Mouse (Mus musculus) myocyte (in vitro differentiated cells): ENCODE measurements around the gene Ugt1a2. TPM values are rescaled to one million over a fixed set of nuclear protein-coding genes. Genes with fewer than 3 reads are reported as not detected.

Experiments used
- H3K27me3 ChIP-seq: one replicate; pipeline ENCODE4 v1.6.1; 2011; ENCODE audit not compliant: control insufficient read depth, insufficient read depth, insufficient read length
- H3K36me3 ChIP-seq: one replicate; pipeline ENCODE4 v1.6.1; 2011; ENCODE audit not compliant: control insufficient read depth, insufficient read depth
- H3K4me2 ChIP-seq: one replicate; pipeline ENCODE4 v1.6.1; 2011; ENCODE audit warnings: low read depth, control low read depth
- H3K4me3 ChIP-seq: one replicate; pipeline ENCODE4 v1.5.1; 2011; ENCODE audit warnings: mild to moderate bottlenecking, control low read depth, moderate library complexity
- H3K79me2 ChIP-seq: one replicate; pipeline ENCODE4 v1.6.1; 2011; ENCODE audit not compliant: control insufficient read depth, insufficient read depth
- H3ac ChIP-seq: one replicate; pipeline ENCODE4 v1.6.1; 2011; ENCODE audit not compliant: control insufficient read depth, insufficient read length
- CEBPB ChIP-seq: IDR thresholded peaks from 2 replicates; pipeline ENCODE4 v1.6.1; 2011; ENCODE audit warnings: mild to moderate bottlenecking, moderate library complexity; ENCODE audit not compliant: poor library complexity, insufficient read depth, severe bottlenecking
- E2F4 ChIP-seq: IDR thresholded peaks from one replicate; pipeline ENCODE4 v1.6.1; 2011; ENCODE audit warnings: mild to moderate bottlenecking, control low read depth, moderate library complexity; ENCODE audit not compliant: insufficient read depth
- MAX ChIP-seq: IDR thresholded peaks from one replicate; pipeline ENCODE4 v1.6.1; 2011; ENCODE audit warnings: low read depth, mild to moderate bottlenecking, control low read depth
- MYOD1 ChIP-seq, 3 experiments: IDR thresholded peaks; one replicate each; pipeline ENCODE4 v1.6.1; 2011; ENCODE audit warnings: control low read depth in 2 of 3, low read depth in 2 of 3, mild to moderate bottlenecking in 2 of 3, moderate library complexity in 1 of 3; ENCODE audit not compliant: insufficient read length in 2 of 3, control insufficient read depth in 1 of 3
- MYOG ChIP-seq, 3 experiments: IDR thresholded peaks; one replicate each; pipeline ENCODE4 v1.6.1; 2011; ENCODE audit warnings: control low read depth in 2 of 3, low read depth in 2 of 3, mild to moderate bottlenecking in 2 of 3; ENCODE audit not compliant: insufficient read length in 2 of 3, control insufficient read depth in 1 of 3, insufficient read depth in 1 of 3
- POLR2A ChIP-seq: IDR thresholded peaks from one replicate; pipeline ENCODE4 v1.6.1; 2011; ENCODE audit warnings: low read depth, mild to moderate bottlenecking, control low read depth, moderate library complexity; ENCODE audit not compliant: insufficient read length
- POLR2AphosphoS2 ChIP-seq: IDR thresholded peaks from one replicate; pipeline ENCODE4 v1.6.1; 2011; ENCODE audit warnings: low read depth, control low read depth; ENCODE audit not compliant: insufficient read length
- REST ChIP-seq: IDR thresholded peaks from one replicate; pipeline ENCODE4 v1.6.1; 2011; ENCODE audit warnings: mild to moderate bottlenecking, control low read depth, moderate library complexity; ENCODE audit not compliant: insufficient read depth, insufficient read length
- SRF ChIP-seq: IDR thresholded peaks from one replicate; pipeline ENCODE4 v1.6.1; 2011; ENCODE audit warnings: low read depth; ENCODE audit not compliant: control insufficient read depth, insufficient read length
- TCF12 ChIP-seq: IDR thresholded peaks from one replicate; pipeline ENCODE4 v1.6.1; 2011; ENCODE audit warnings: mild to moderate bottlenecking, control low read depth; ENCODE audit not compliant: poor library complexity, insufficient read depth, severe bottlenecking
- TCF3 ChIP-seq: IDR thresholded peaks from one replicate; pipeline ENCODE4 v1.6.1; 2011; ENCODE audit warnings: low read depth, control low read depth; ENCODE audit not compliant: insufficient read length
- USF1 ChIP-seq: IDR thresholded peaks from one replicate; pipeline ENCODE4 v1.6.1; 2011; ENCODE audit warnings: low read depth, mild to moderate bottlenecking, control low read depth, moderate library complexity
- polyA plus RNA-seq: library from polyadenylated mRNA; unstranded; fragments of >200 nt; fragmentation: generic; extraction: Trizol; gene quantifications from one replicate; pipeline ENCODE4 v1.2.1, GENCODE M21; 2012; ENCODE audit warnings: missing spikeins

The Ugt1a2 gene
- polyA plus RNA-seq, 1 experiment = 0.05 TPM

- H3K36me3 ChIP-seq = no peaks in the 10 kb centered on the region
- no peaks in the 10 kb centered on the region for H3K79me2 ChIP-seq
- H3ac ChIP-seq = no peak overlapping the region
- peaks cover 3% of the 10 kb centered on the region for H3K27me3 ChIP-seq
- no peak overlapping the region for H3K4me3 ChIP-seq
- TF ChIP-seq SRF = no peak
- TF ChIP-seq POLR2A = no peak
- no peak for TF ChIP-seq POLR2AphosphoS2
- H3K4me2 ChIP-seq = no peak overlapping the region
These were observed 14.0 kb upstream of the Ugt1a2 start for GRCm38 (mm10) chr1:88186325-88186935.

- H3K27me3 ChIP-seq = no peaks in the 10 kb centered on the region
- no peaks in the 10 kb centered on the region for H3K79me2 ChIP-seq
- no peak overlapping the region for H3K4me2 ChIP-seq
- H3ac ChIP-seq = no peak overlapping the region
- no peaks in the 10 kb centered on the region for H3K36me3 ChIP-seq
- no peak for TF ChIP-seq E2F4
- no peak overlapping the region for H3K4me3 ChIP-seq
These were observed 8.3 kb upstream of the Ugt1a2 start for GRCm38 (mm10) chr1:88192136-88192535.

GRCm38 (mm10) chr1:88195687-88196086 lies 4.7 kb upstream of the Ugt1a2 start:
- Histone ChIP-seq H3K36me3 (no peaks in the 10 kb centered on the region), H3K27me3 (peaks cover 16% of the 10 kb centered on the region), H3K4me2 (no peak overlapping the region), H3ac (no peak overlapping the region), H3K79me2 (no peaks in the 10 kb centered on the region), H3K4me3 (no peak overlapping the region)
- no peak for TF ChIP-seq E2F4
- no peak for TF ChIP-seq REST
- TF ChIP-seq MYOD1 (IDR thresholded peaks at IDR 0.05; ENCODE audit: control insufficient read depth in 1 of 3, insufficient read length in 2 of 3, low read depth in 2 of 3) = no peak
- TF ChIP-seq SRF = no peak
- no peak for TF ChIP-seq MAX
- TF ChIP-seq CEBPB = no peak
- TF ChIP-seq TCF12 = no peak
- TF ChIP-seq MYOG (IDR thresholded peaks at IDR 0.05; ENCODE audit: control insufficient read depth in 1 of 3, insufficient read depth in 1 of 3, insufficient read length in 2 of 3, low read depth in 2 of 3) = no peak
- no peak for TF ChIP-seq POLR2AphosphoS2
- TF ChIP-seq USF1 = no peak
- TF ChIP-seq POLR2A = no peak
- no peak for TF ChIP-seq TCF3

GRCm38 (mm10) chr1:88197443-88197842 lies 3.0 kb upstream of the Ugt1a2 start:
- no peak overlapping the region for H3K4me2 ChIP-seq
- no peak for TF ChIP-seq POLR2A
- no peak for TF ChIP-seq E2F4
- no peak overlapping the region for H3ac ChIP-seq
- H3K4me3 ChIP-seq = no peak overlapping the region
- H3K27me3 ChIP-seq = peaks cover 18% of the 10 kb centered on the region
- H3K79me2 ChIP-seq = no peaks in the 10 kb centered on the region
- no peaks in the 10 kb centered on the region for H3K36me3 ChIP-seq

GRCm38 (mm10) chr1:88199996-88200395 lies 405 bp upstream of the Ugt1a2 start:
- Histone ChIP-seq H3K4me2 (no peak overlapping the region), H3K4me3 (no peak overlapping the region), H3K79me2 (no peaks in the 10 kb centered on the region), H3ac (no peak overlapping the region), H3K36me3 (no peaks in the 10 kb centered on the region), H3K27me3 (peaks cover 18% of the 10 kb centered on the region)
- no peak for TF ChIP-seq CEBPB
- no peak for TF ChIP-seq E2F4
- TF ChIP-seq TCF12 = no peak
- TF ChIP-seq USF1 = no peak
- TF ChIP-seq MAX = no peak
- TF ChIP-seq MYOD1 (IDR thresholded peaks at IDR 0.05; ENCODE audit: control insufficient read depth in 1 of 3, insufficient read length in 2 of 3, low read depth in 2 of 3) = no peak
- no peak for TF ChIP-seq POLR2A
- no peak for TF ChIP-seq POLR2AphosphoS2
- no peak for TF ChIP-seq REST
- no peak for TF ChIP-seq MYOG (IDR thresholded peaks at IDR 0.05; ENCODE audit: control insufficient read depth in 1 of 3, insufficient read depth in 1 of 3, insufficient read length in 2 of 3, low read depth in 2 of 3)
- TF ChIP-seq TCF3 = no peak
- no peak for TF ChIP-seq SRF
